Mouse (Mus musculus): ENCODE measurements around the gene Thrap3. TPM values are rescaled to one million over a fixed set of nuclear protein-coding genes. Genes with fewer than 3 reads are reported as not detected.

The Thrap3 gene
- polyA plus RNA-seq, 1 experiment from 2014 or later: 136 TPM

DNA sequence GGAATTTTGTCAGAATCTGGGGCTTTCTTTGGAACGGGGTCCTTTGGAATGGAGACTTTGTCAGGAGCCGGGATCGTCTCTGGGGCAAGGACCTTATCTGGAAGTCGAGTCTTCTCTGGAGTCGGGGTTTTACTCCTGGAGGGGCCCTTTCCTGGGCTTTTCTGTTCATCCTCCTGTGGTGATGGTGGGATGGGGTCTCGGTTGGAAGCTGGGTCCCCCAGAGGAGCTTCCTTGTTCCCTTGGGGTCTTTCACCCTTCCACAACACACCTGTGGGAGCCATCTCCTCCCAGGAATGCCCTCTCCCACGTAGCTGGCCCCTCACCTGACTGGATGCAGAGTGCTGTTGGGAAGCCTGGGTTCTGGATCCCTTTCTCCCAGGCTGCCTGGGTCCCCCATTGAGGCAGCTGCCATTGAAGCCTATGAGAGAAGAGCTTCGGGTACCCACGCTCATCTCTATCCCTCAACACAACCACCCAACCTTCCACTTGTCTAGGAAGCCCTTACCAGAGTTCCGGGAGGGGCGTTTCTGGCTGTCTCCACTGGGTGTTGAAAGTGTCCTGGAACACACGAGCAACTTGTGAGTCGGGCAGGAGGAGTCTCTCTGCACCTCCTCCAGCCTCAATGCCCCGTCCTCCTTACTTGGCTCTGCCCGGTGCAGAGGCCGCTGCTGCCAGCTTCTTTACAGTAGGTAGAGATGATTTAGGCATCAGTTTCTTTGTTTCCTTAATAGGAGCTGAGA lies 50.7 kb downstream of the Thrap3 start:
- no peak for ATAC-seq (replicated peaks; ENCODE audit: low FRiP score, low read depth)
- no peak overlapping the region for H3K9ac ChIP-seq (ENCODE audit: low read depth, low read length)
- no peak for DNase-seq (ENCODE audit: low spot score)
- H3K36me3 ChIP-seq (ENCODE audit: insufficient read depth, low read length): 0 out of 2 replicates have a peak, but pooled peaks cover 14% of the 10 kb centered on the region
- H3K4me3 ChIP-seq (replicated peaks; ENCODE audit: low read depth, low read length): no peak overlapping the region
- no peak overlapping the region for H3K27ac ChIP-seq
- 82% methylated on average over 16 of the region's 16 CpGs for WGBS
- no peaks in the 10 kb centered on the region for H3K27me3 ChIP-seq (ENCODE audit: insufficient read depth, low read length)
- H3K4me2 ChIP-seq (ENCODE audit: low read length): peak overlapping the region; percentile 66; the same call in 1 of the 2 replicates
- H3K4me1 ChIP-seq (replicated peaks; ENCODE audit: insufficient read depth, low read length): peaks cover 32% of the 10 kb centered on the region
- no peak for TF ChIP-seq CTCF (IDR thresholded peaks at IDR 0.05; ENCODE audit: low read depth)
- no peaks in the 10 kb centered on the region for H3K9me3 ChIP-seq (replicated peaks; ENCODE audit: low read length)

DNA sequence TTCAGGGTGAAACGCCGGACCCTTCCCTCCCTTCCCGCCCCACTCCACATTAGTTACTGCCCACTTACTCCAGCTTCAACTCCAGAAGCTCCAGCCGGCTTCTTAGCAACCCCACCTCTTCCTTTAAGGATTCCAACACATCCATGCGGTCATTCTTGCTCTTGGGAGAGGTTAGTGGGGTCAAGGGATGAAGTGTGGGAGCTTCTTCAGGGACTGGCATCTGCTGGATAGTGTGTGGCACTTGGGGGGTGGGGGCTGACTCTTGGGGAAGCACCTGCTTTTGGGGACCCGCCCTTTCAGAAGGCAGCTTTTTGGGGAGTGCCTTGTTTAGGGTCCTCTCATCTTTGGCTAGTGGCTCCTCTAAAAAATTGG lies 51.6 kb downstream of the Thrap3 start:
- peaks cover 40% of the 10 kb centered on the region for H3K4me1 ChIP-seq (replicated peaks; ENCODE audit: insufficient read depth, low read length)
- 29% methylated on average over 6 of the region's 6 CpGs for WGBS
- DNase-seq (ENCODE audit: low spot score) (no peak), ATAC-seq (replicated peaks; ENCODE audit: low FRiP score, low read depth) (no peak)
- H3K36me3 ChIP-seq (ENCODE audit: insufficient read depth, low read length): 0 out of 2 replicates have a peak, but pooled peaks cover 14% of the 10 kb centered on the region
- TF ChIP-seq CTCF (IDR thresholded peaks at IDR 0.05; ENCODE audit: low read depth): no peak
- H3K4me3 ChIP-seq (replicated peaks; ENCODE audit: low read depth, low read length): peak overlapping the region; percentile 55; the same call in 1 of the 2 replicates
- H3K27me3 ChIP-seq (ENCODE audit: insufficient read depth, low read length): no peaks in the 10 kb centered on the region
- peak overlapping the region; percentile 66 for H3K4me2 ChIP-seq (ENCODE audit: low read length)
- H3K9me3 ChIP-seq (replicated peaks; ENCODE audit: low read length): no peaks in the 10 kb centered on the region
- H3K9ac ChIP-seq (ENCODE audit: low read depth, low read length): 0 out of 2 replicates have a peak overlapping the region, but pooled peaks have one; percentile 31
- peak overlapping the region; percentile 96 for H3K27ac ChIP-seq

DNA sequence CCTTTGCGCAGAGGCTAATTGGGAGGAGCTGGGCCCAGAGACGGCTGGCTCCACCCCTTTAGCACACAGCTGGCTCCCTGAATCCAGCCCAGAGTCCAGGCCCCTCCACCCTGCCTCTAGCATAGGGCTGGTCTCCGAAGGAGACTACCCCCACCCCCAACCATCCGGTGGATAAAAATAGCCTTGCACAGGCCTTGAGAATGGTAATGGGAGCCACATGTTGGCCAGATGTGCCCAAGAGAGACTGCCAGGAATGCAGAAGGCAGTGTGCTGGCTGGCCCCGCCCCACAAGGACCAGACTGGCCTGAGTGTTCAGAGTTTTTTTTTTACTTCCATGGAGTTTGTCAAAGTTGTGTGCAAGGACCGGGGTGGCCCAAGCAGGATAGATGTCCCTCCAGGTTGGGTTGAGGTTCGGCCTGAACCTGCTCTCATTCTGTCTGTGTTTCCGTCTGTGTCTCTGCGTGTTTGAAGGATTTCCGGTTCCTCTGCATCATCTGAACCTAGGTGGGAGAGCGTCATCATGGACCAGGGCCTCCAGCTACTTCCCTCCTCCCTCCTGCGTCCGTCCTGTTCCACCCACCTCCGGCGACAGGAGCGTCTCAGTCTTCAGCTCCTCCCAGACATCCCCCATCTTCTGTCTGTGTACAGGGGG lies 52.1 kb downstream of the Thrap3 start:
- 15% methylated on average over 16 of the region's 16 CpGs for WGBS
- Histone ChIP-seq H3K9ac (ENCODE audit: low read depth, low read length) (0 out of 2 replicates have a peak overlapping the region, but pooled peaks have one; percentile 31), H3K4me1 (replicated peaks; ENCODE audit: insufficient read depth, low read length) (peaks cover 40% of the 10 kb centered on the region), H3K4me3 (replicated peaks; ENCODE audit: low read depth, low read length) (peak overlapping the region; percentile 55), H3K27ac (peak overlapping the region; percentile 96), H3K27me3 (ENCODE audit: insufficient read depth, low read length) (no peaks in the 10 kb centered on the region), H3K9me3 (replicated peaks; ENCODE audit: low read length) (no peaks in the 10 kb centered on the region), H3K36me3 (ENCODE audit: insufficient read depth, low read length) (0 out of 2 replicates have a peak, but pooled peaks cover 14% of the 10 kb centered on the region), H3K4me2 (ENCODE audit: low read length) (peak overlapping the region; percentile 66)
- DNase-seq (ENCODE audit: low spot score): peak; percentile 95
- no peak for TF ChIP-seq CTCF (IDR thresholded peaks at IDR 0.05; ENCODE audit: low read depth)
- ATAC-seq (replicated peaks; ENCODE audit: low FRiP score, low read depth): peak; percentile 34

DNA sequence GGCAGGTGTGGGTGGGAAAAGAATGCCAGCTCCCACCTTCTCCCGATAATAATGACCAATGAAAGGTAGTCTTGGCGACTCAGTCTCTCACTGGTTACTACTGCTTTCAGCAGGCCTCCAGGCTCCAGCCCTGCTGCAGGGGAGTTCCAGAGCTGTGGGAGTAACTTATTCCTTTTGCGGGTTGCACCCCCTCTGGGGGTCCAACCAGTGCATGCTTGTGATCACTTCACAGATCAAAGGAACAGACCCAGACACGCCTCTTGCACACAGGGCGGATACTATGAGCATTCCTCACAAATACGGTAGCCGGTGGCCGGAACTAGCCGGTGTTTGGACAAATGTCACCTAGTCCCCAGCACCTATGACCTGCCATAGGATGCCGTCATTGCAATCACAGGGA lies 52.8 kb downstream of the Thrap3 start:
- Histone ChIP-seq H3K4me2 (ENCODE audit: low read length) (peak overlapping the region; percentile 66), H3K36me3 (ENCODE audit: insufficient read depth, low read length) (0 out of 2 replicates have a peak, but pooled peaks cover 14% of the 10 kb centered on the region), H3K27me3 (ENCODE audit: insufficient read depth, low read length) (no peaks in the 10 kb centered on the region), H3K9me3 (replicated peaks; ENCODE audit: low read length) (no peaks in the 10 kb centered on the region), H3K9ac (ENCODE audit: low read depth, low read length) (peak overlapping the region; percentile 87), H3K4me1 (replicated peaks; ENCODE audit: insufficient read depth, low read length) (peaks cover 37% of the 10 kb centered on the region), H3K4me3 (replicated peaks; ENCODE audit: low read depth, low read length) (peak overlapping the region; percentile 55), H3K27ac (peak overlapping the region; percentile 96)
- WGBS: 9% methylated on average over 10 of the region's 10 CpGs
- DNase-seq (ENCODE audit: low spot score) (peak; percentile 64), ATAC-seq (replicated peaks; ENCODE audit: low FRiP score, low read depth) (0 out of 2 replicates have a peak, but pooled peaks have one; percentile 1)
- no peak for TF ChIP-seq CTCF (IDR thresholded peaks at IDR 0.05; ENCODE audit: low read depth)

DNA sequence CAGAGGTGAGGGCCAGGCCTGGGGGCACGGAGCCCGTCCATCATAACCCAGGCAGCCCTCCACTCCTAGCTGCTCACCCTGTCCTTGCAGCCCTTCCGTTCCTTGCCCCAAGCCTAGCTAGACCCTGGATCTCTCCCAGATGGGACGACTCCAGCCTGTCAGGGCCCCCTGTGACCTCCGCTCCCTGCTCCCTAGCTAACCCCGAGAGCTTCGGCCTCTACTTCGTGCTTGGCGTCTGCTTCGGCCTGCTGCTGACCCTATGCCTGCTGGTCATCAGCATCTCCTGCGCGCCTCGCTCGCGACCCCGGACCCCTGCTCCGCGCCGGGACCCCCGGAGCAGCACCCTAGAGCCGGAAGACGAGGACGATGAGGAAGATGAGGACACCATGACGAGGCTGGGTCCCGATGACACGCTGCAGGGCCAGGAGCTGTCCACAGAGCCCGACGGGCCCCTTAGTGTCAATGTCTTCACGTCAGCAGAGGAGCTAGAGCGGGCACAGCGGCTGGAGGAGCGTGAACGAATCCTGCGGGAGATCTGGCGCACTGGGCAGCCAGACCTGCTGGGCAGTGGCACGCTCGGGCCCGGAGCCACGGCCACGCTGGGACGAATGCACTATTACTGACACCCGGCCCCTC lies 53.4 kb downstream of the Thrap3 start:
- peak overlapping the region; percentile 66 for H3K4me2 ChIP-seq (ENCODE audit: low read length)
- peak overlapping the region; percentile 96 for H3K27ac ChIP-seq
- H3K9me3 ChIP-seq (replicated peaks; ENCODE audit: low read length): no peaks in the 10 kb centered on the region
- H3K4me1 ChIP-seq (replicated peaks; ENCODE audit: insufficient read depth, low read length): peaks cover 37% of the 10 kb centered on the region
- TF ChIP-seq CTCF (IDR thresholded peaks at IDR 0.05; ENCODE audit: low read depth): no peak
- peak overlapping the region; percentile 55 for H3K4me3 ChIP-seq (replicated peaks; ENCODE audit: low read depth, low read length)
- ATAC-seq (replicated peaks; ENCODE audit: low FRiP score, low read depth) (peak; percentile 2; the same call in 1 of the 2 replicates), DNase-seq (ENCODE audit: low spot score) (no peak)
- no peaks in the 10 kb centered on the region for H3K27me3 ChIP-seq (ENCODE audit: insufficient read depth, low read length)
- H3K36me3 ChIP-seq (ENCODE audit: insufficient read depth, low read length): 0 out of 2 replicates have a peak, but pooled peaks cover 14% of the 10 kb centered on the region
- WGBS: 6% methylated on average over 42 of the region's 42 CpGs
- H3K9ac ChIP-seq (ENCODE audit: low read depth, low read length): peak overlapping the region; percentile 87
